Mouse (Mus musculus) heart, embryonic 16.5 days (tissue): Measurements from ENCODE around the gene Rnf207. TPM values are rescaled to one million over a fixed set of nuclear protein-coding genes. Genes with fewer than 3 reads are reported as not detected.

Experiments
- ATAC-seq: fragments of 200-750 bp; cut with Nextera tagmentation; replicated peaks from 2 replicates; pipeline ENCODE4 v1.8.0; 2017; ENCODE audit warnings: moderate number of reproducible peaks; ENCODE audit not compliant: insufficient read depth, low FRiP score; ENCODE audit errors: extremely low read depth
- H3K27ac ChIP-seq: fragments of 300-500 bp; sonication (generic); 2 replicates; pipeline ENCODE4 v1.5.1; 2014; ENCODE audit warnings: mild to moderate bottlenecking, low read length, control low read depth, moderate library complexity
- H3K27me3 ChIP-seq: fragments of 300-500 bp; sonication (generic); 2 replicates; pipeline ENCODE4 v1.6.1; 2014; ENCODE audit warnings: low read length, mixed read lengths; ENCODE audit not compliant: control insufficient read depth, insufficient read depth
- H3K36me3 ChIP-seq: fragments of 300-500 bp; sonication (generic); 2 replicates; pipeline ENCODE4 v1.6.1; 2014; ENCODE audit not compliant: control insufficient read depth, insufficient read depth
- H3K4me1 ChIP-seq: fragments of 300-500 bp; sonication (generic); 2 replicates; pipeline ENCODE4 v1.6.1; 2014; ENCODE audit warnings: low read length, mixed read lengths; ENCODE audit not compliant: control insufficient read depth, insufficient read depth
- H3K4me2 ChIP-seq: fragments of 300-500 bp; sonication (generic); 2 replicates; pipeline ENCODE4 v1.6.1; 2014; ENCODE audit warnings: low read depth, mild to moderate bottlenecking, control low read depth, low read length
- H3K4me3 ChIP-seq: fragments of 300-500 bp; sonication (generic); 2 replicates; pipeline ENCODE4 v1.5.1; 2014; ENCODE audit warnings: mild to moderate bottlenecking, control low read depth, low read length
- H3K9ac ChIP-seq: fragments of 300-500 bp; sonication (generic); 2 replicates; pipeline ENCODE4 v1.6.1; 2014; ENCODE audit warnings: low read length, control low read depth
- H3K9me3 ChIP-seq: fragments of 300-500 bp; sonication (generic); replicated peaks from 2 replicates; pipeline ENCODE4 v1.6.1; 2016; ENCODE audit warnings: low read length; ENCODE audit not compliant: control insufficient read depth
- WGBS: fragments of 180-500 bp; shearing (Covaris S2); extraction: QIAGEN DNeasy Blood & Tissue Kit; methylation state at CpG from one replicate; pipeline ENCODE4 v1.1.7; 2014; 5-methylcytosine and 5-hydroxymethylcytosine counted together
- polyA plus RNA-seq: library from polyadenylated mRNA; unstranded; fragments of >200 nt; fragmentation: Nextera tagmentation; extraction: Ambion mirVana; gene quantifications from 2 replicates; pipeline ENCODE4 v1.2.1, GENCODE M21; 2015

The Rnf207 gene
- 118 and 122 TPM in 2 replicates for polyA plus RNA-seq

- Histone ChIP-seq H3K9ac (peak within 1 kb of the TSS; percentile 82), H3K27me3 (peaks cover 27% of the 10 kb centered on the region), H3K4me3 (peak within 1 kb of the TSS; percentile 62), H3K27ac (peak within 1 kb of the TSS; percentile 100), H3K9me3 (no peaks in the 10 kb centered on the region), H3K36me3 (no peaks in the 10 kb centered on the region), H3K4me1 (peaks cover 26% of the 10 kb centered on the region), H3K4me2 (peak within 1 kb of the TSS; percentile 81)
- 3% methylated on average over 26 of the region's 26 CpGs for WGBS
- ATAC-seq, result peak; percentile 73
Measured at GRCm38 (mm10) chr4:152318517-152319234, at the start of gene Rnf207. Rnf207 (minus strand) TSS chr4:152318993.

- ATAC-seq, result no peak
- no peaks in the 10 kb centered on the region for H3K9me3 ChIP-seq
- H3K36me3 ChIP-seq, result no peaks in the 10 kb centered on the region
- peaks cover 13% of the 10 kb centered on the region for H3K27me3 ChIP-seq
- no peak overlapping the region for H3K9ac ChIP-seq
- no peak overlapping the region for H3K4me2 ChIP-seq
- no peak overlapping the region for H3K27ac ChIP-seq
- no peak overlapping the region for H3K4me3 ChIP-seq
- no peaks in the 10 kb centered on the region for H3K4me1 ChIP-seq
- WGBS, result 67% methylated on average over 7 of the region's 7 CpGs
Measured at GRCm38 (mm10) chr4:152365228-152365627, 46.4 kb upstream of the Rnf207 start.

GRCm38 (mm10) chr4:152362180-152362579, 43.4 kb upstream of the Rnf207 start:
- Histone ChIP-seq H3K4me1 (no peaks in the 10 kb centered on the region), H3K4me2 (no peak overlapping the region), H3K27ac (no peak overlapping the region), H3K4me3 (no peak overlapping the region), H3K27me3 (peaks cover 14% of the 10 kb centered on the region), H3K36me3 (no peaks in the 10 kb centered on the region), H3K9ac (no peak overlapping the region), H3K9me3 (no peaks in the 10 kb centered on the region)
- 44% methylated on average over 9 of the region's 9 CpGs for WGBS
- ATAC-seq, result no peak

- Histone ChIP-seq H3K9ac (no peak overlapping the region), H3K4me3 (no peak overlapping the region), H3K36me3 (no peaks in the 10 kb centered on the region), H3K9me3 (no peaks in the 10 kb centered on the region), H3K27ac (no peak overlapping the region), H3K4me1 (no peaks in the 10 kb centered on the region), H3K27me3 (peaks cover 14% of the 10 kb centered on the region), H3K4me2 (no peak overlapping the region)
- ATAC-seq, result no peak
- 1% methylated on average over 24 of the region's 24 CpGs for WGBS
Measured at GRCm38 (mm10) chr4:152360855-152361254, 42.1 kb upstream of the Rnf207 start.

- no peak overlapping the region for H3K4me3 ChIP-seq
- peaks cover 11% of the 10 kb centered on the region for H3K27me3 ChIP-seq
- no peak for ATAC-seq
- H3K9me3 ChIP-seq, result no peaks in the 10 kb centered on the region
- WGBS, result 6% methylated on average over 11 of the region's 11 CpGs
- no peak overlapping the region for H3K4me2 ChIP-seq
- no peak overlapping the region for H3K9ac ChIP-seq
- no peak overlapping the region for H3K27ac ChIP-seq
- no peaks in the 10 kb centered on the region for H3K36me3 ChIP-seq
- no peaks in the 10 kb centered on the region for H3K4me1 ChIP-seq
Measured at GRCm38 (mm10) chr4:152359700-152360099, 40.9 kb upstream of the Rnf207 start.

- H3K9me3 ChIP-seq, result no peaks in the 10 kb centered on the region
- H3K4me1 ChIP-seq, result no peaks in the 10 kb centered on the region
- H3K36me3 ChIP-seq, result no peaks in the 10 kb centered on the region
- no peak for ATAC-seq
- H3K4me2 ChIP-seq, result no peak overlapping the region
- 62% methylated on average over 7 of the region's 7 CpGs for WGBS
- H3K27ac ChIP-seq, result no peak overlapping the region
- H3K27me3 ChIP-seq, result peaks cover 23% of the 10 kb centered on the region
- H3K9ac ChIP-seq, result no peak overlapping the region
- no peak overlapping the region for H3K4me3 ChIP-seq
Measured at GRCm38 (mm10) chr4:152355672-152356071, 36.9 kb upstream of the Rnf207 start.

- Histone ChIP-seq H3K36me3 (no peaks in the 10 kb centered on the region), H3K27ac (no peak overlapping the region), H3K4me1 (no peaks in the 10 kb centered on the region), H3K9me3 (no peaks in the 10 kb centered on the region), H3K4me3 (no peak overlapping the region), H3K9ac (no peak overlapping the region), H3K27me3 (peaks cover 31% of the 10 kb centered on the region), H3K4me2 (no peak overlapping the region)
- 70% methylated on average over 14 of the region's 14 CpGs for WGBS
- no peak for ATAC-seq
Measured at GRCm38 (mm10) chr4:152353886-152354637, 35.3 kb upstream of the Rnf207 start.

GRCm38 (mm10) chr4:152351422-152352305, 32.9 kb upstream of the Rnf207 start:
- Histone ChIP-seq H3K9me3 (no peaks in the 10 kb centered on the region), H3K27ac (no peak overlapping the region), H3K27me3 (peaks cover 41% of the 10 kb centered on the region), H3K4me3 (no peak overlapping the region), H3K4me2 (no peak overlapping the region), H3K36me3 (no peaks in the 10 kb centered on the region), H3K9ac (no peak overlapping the region), H3K4me1 (no peaks in the 10 kb centered on the region)
- no peak for ATAC-seq
- WGBS, result 13% methylated on average over 14 of the region's 14 CpGs
